Mouse (Mus musculus): ENCODE results near the gene Rbfox1. TPM values are rescaled to one million over a fixed set of nuclear protein-coding genes. Genes with fewer than 3 reads are reported as not detected.

The Rbfox1 gene
- polyA plus RNA-seq, 1 experiment = 5.6 TPM

GRCm38 (mm10) chr16:6396676-6397409, 511.7 kb downstream of the Rbfox1 start:
- no peak for TF ChIP-seq POLR2A (IDR thresholded peaks at IDR 0.05; ENCODE audit: control insufficient read depth, extremely low read depth, insufficient read depth, low read length, poor library complexity)
- no peak for TF ChIP-seq CTCF (IDR thresholded peaks at IDR 0.05; ENCODE audit: borderline replicate concordance, control insufficient read depth, extremely low read depth, insufficient read depth, low read length, poor library complexity)
- no peaks in the 10 kb centered on the region for H3K27me3 ChIP-seq (ENCODE audit: control insufficient read depth, insufficient read depth, low read length)
- H3K27ac ChIP-seq (ENCODE audit: control insufficient read depth, insufficient read depth, low read length) = no peak overlapping the region
- no peak overlapping the region for H3K4me3 ChIP-seq (ENCODE audit: control insufficient read depth, insufficient read depth, low read length)
- H3K4me1 ChIP-seq (replicated peaks; ENCODE audit: control insufficient read depth, insufficient read depth, low read length) = no peaks in the 10 kb centered on the region
- H3K36me3 ChIP-seq (ENCODE audit: control insufficient read depth, insufficient read depth, low read length) = no peaks in the 10 kb centered on the region
- 81% methylated on average over 8 of the region's 8 CpGs for WGBS
- no peak for DNase-seq

- DNase-seq = no peak
- no peak overlapping the region for H3K4me3 ChIP-seq (ENCODE audit: control insufficient read depth, insufficient read depth, low read length)
- H3K4me1 ChIP-seq (replicated peaks; ENCODE audit: control insufficient read depth, insufficient read depth, low read length) = no peaks in the 10 kb centered on the region
- TF ChIP-seq CTCF (IDR thresholded peaks at IDR 0.05; ENCODE audit: borderline replicate concordance, control insufficient read depth, extremely low read depth, insufficient read depth, low read length, poor library complexity) (no peak), POLR2A (IDR thresholded peaks at IDR 0.05; ENCODE audit: control insufficient read depth, extremely low read depth, insufficient read depth, low read length, poor library complexity) (no peak)
- WGBS = 97% methylated on average over 2 of the region's 2 CpGs
- no peaks in the 10 kb centered on the region for H3K36me3 ChIP-seq (ENCODE audit: control insufficient read depth, insufficient read depth, low read length)
- no peaks in the 10 kb centered on the region for H3K27me3 ChIP-seq (ENCODE audit: control insufficient read depth, insufficient read depth, low read length)
- H3K27ac ChIP-seq (ENCODE audit: control insufficient read depth, insufficient read depth, low read length) = no peak overlapping the region
Observed at GRCm38 (mm10) chr16:6397635-6398034, 512.5 kb downstream of the Rbfox1 start.

GRCm38 (mm10) chr16:6402816-6403215, 517.7 kb downstream of the Rbfox1 start:
- DNase-seq = no peak
- Histone ChIP-seq H3K27ac (ENCODE audit: control insufficient read depth, insufficient read depth, low read length) (no peak overlapping the region), H3K27me3 (ENCODE audit: control insufficient read depth, insufficient read depth, low read length) (no peaks in the 10 kb centered on the region), H3K4me1 (replicated peaks; ENCODE audit: control insufficient read depth, insufficient read depth, low read length) (no peaks in the 10 kb centered on the region), H3K36me3 (ENCODE audit: control insufficient read depth, insufficient read depth, low read length) (no peaks in the 10 kb centered on the region), H3K4me3 (ENCODE audit: control insufficient read depth, insufficient read depth, low read length) (no peak overlapping the region)
- 92% methylated on average over 3 of the region's 3 CpGs for WGBS
- TF ChIP-seq CTCF (IDR thresholded peaks at IDR 0.05; ENCODE audit: borderline replicate concordance, control insufficient read depth, extremely low read depth, insufficient read depth, low read length, poor library complexity) (no peak), POLR2A (IDR thresholded peaks at IDR 0.05; ENCODE audit: control insufficient read depth, extremely low read depth, insufficient read depth, low read length, poor library complexity) (no peak)

- no peaks in the 10 kb centered on the region for H3K4me1 ChIP-seq (replicated peaks; ENCODE audit: control insufficient read depth, insufficient read depth, low read length)
- no peaks in the 10 kb centered on the region for H3K27me3 ChIP-seq (ENCODE audit: control insufficient read depth, insufficient read depth, low read length)
- no peak for DNase-seq
- H3K4me3 ChIP-seq (ENCODE audit: control insufficient read depth, insufficient read depth, low read length) = no peak overlapping the region
- 63% methylated on average over 2 of the region's 2 CpGs for WGBS
- TF ChIP-seq CTCF (IDR thresholded peaks at IDR 0.05; ENCODE audit: borderline replicate concordance, control insufficient read depth, extremely low read depth, insufficient read depth, low read length, poor library complexity) (no peak), POLR2A (IDR thresholded peaks at IDR 0.05; ENCODE audit: control insufficient read depth, extremely low read depth, insufficient read depth, low read length, poor library complexity) (no peak)
- H3K36me3 ChIP-seq (ENCODE audit: control insufficient read depth, insufficient read depth, low read length) = no peaks in the 10 kb centered on the region
- no peak overlapping the region for H3K27ac ChIP-seq (ENCODE audit: control insufficient read depth, insufficient read depth, low read length)
Observed at GRCm38 (mm10) chr16:6414846-6415245, 529.7 kb downstream of the Rbfox1 start.

GRCm38 (mm10) chr16:6421623-6422145, 536.5 kb downstream of the Rbfox1 start:
- Histone ChIP-seq H3K4me1 (replicated peaks; ENCODE audit: control insufficient read depth, insufficient read depth, low read length) (no peaks in the 10 kb centered on the region), H3K36me3 (ENCODE audit: control insufficient read depth, insufficient read depth, low read length) (no peaks in the 10 kb centered on the region), H3K27ac (ENCODE audit: control insufficient read depth, insufficient read depth, low read length) (no peak overlapping the region), H3K27me3 (ENCODE audit: control insufficient read depth, insufficient read depth, low read length) (no peaks in the 10 kb centered on the region), H3K4me3 (ENCODE audit: control insufficient read depth, insufficient read depth, low read length) (no peak overlapping the region)
- TF ChIP-seq CTCF (IDR thresholded peaks at IDR 0.05; ENCODE audit: borderline replicate concordance, control insufficient read depth, extremely low read depth, insufficient read depth, low read length, poor library complexity) (no peak), POLR2A (IDR thresholded peaks at IDR 0.05; ENCODE audit: control insufficient read depth, extremely low read depth, insufficient read depth, low read length, poor library complexity) (no peak)
- DNase-seq = no peak
- WGBS = 82% methylated on average over 3 of the region's 3 CpGs

- Histone ChIP-seq H3K4me3 (ENCODE audit: control insufficient read depth, insufficient read depth, low read length) (no peak overlapping the region), H3K27ac (ENCODE audit: control insufficient read depth, insufficient read depth, low read length) (no peak overlapping the region), H3K36me3 (ENCODE audit: control insufficient read depth, insufficient read depth, low read length) (no peaks in the 10 kb centered on the region), H3K4me1 (replicated peaks; ENCODE audit: control insufficient read depth, insufficient read depth, low read length) (no peaks in the 10 kb centered on the region), H3K27me3 (ENCODE audit: control insufficient read depth, insufficient read depth, low read length) (no peaks in the 10 kb centered on the region)
- DNase-seq = no peak
- no peak for TF ChIP-seq POLR2A (IDR thresholded peaks at IDR 0.05; ENCODE audit: control insufficient read depth, extremely low read depth, insufficient read depth, low read length, poor library complexity)
- TF ChIP-seq CTCF (IDR thresholded peaks at IDR 0.05; ENCODE audit: borderline replicate concordance, control insufficient read depth, extremely low read depth, insufficient read depth, low read length, poor library complexity) = no peak
- WGBS = 92% methylated on average over 4 of the region's 4 CpGs
Observed at GRCm38 (mm10) chr16:6423878-6424409, 538.8 kb downstream of the Rbfox1 start.

All from thymus, adult 2 months (tissue).